Mouse (Mus musculus) CH12.LX (cell line): Measurements from ENCODE around the gene Ankra2.

Source experiments
- CTCF ChIP-seq, 2 experiments: IDR thresholded peaks in 1 of 2; conservative IDR thresholded peaks in 1 of 2; 2 replicates each; pipeline ENCODE4 v1.5.1; 2011 to 2012; ENCODE audit warnings: low read depth in 2 of 2, low read length in 2 of 2, improper control_type of control experiment in 1 of 2, inconsistent platforms in 1 of 2, mild to moderate bottlenecking in 1 of 2, moderate library complexity in 1 of 2
- EP300 ChIP-seq: IDR thresholded peaks from 2 replicates; pipeline ENCODE4 v1.6.1; 2011; ENCODE audit warnings: low read length, improper control_type of control experiment
- JUN ChIP-seq: IDR thresholded peaks from 2 replicates; pipeline ENCODE4 v1.6.1; 2011; ENCODE audit warnings: low read depth, mild to moderate bottlenecking, low read length, improper control_type of control experiment, moderate library complexity; ENCODE audit not compliant: insufficient read depth
- MAFK ChIP-seq: IDR thresholded peaks from 2 replicates; pipeline ENCODE4 v1.6.1; 2011; ENCODE audit warnings: low read length, improper control_type of control experiment; ENCODE audit not compliant: insufficient replicate concordance
- TCF12 ChIP-seq: IDR thresholded peaks from 2 replicates; pipeline ENCODE4 v1.6.1; 2014; ENCODE audit warnings: low read depth, mild to moderate bottlenecking, inconsistent platforms, low read length, improper control_type of control experiment

- no peak for TF ChIP-seq MAFK
- no peak for TF ChIP-seq TCF12
- TF ChIP-seq EP300 = no peak
- TF ChIP-seq CTCF (conservative IDR thresholded peaks at IDR 0.05 in 1 of 2, IDR thresholded peaks at IDR 0.05 in 1 of 2; ENCODE audit: low read depth in 2 of 2, low read length in 2 of 2) = peak in 1 of 2 experiments; percentile 28; a peak in 2 of 4 replicates
- no peak for TF ChIP-seq JUN
Measured at GRCm38 (mm10) chr13:98317246-98317677, 54.4 kb downstream of the Ankra2 start.
